Mouse (Mus musculus): ENCODE data around the gene Mxi1.

DNA sequence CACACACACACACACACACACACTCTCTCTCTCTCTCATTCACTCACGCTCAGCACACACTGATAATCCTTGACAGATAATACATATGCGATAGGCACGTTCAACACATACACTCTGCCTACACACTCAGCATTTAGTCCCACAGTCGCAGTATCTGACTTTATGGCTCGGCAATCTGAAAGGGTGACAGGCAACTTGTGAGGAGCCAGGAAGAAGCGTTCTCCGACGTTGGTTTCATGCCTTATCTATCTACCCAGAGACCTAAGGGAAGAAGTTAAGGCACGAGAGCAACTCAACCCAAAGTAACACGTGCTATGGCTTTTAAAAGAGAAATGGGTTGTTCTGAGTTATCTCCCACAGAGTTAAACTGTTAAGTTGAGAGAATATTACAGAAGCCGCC lies 104.3 kb downstream of the Mxi1 start:
- TF ChIP-seq IRF4 (IDR thresholded peaks at IDR 0.05; ENCODE audit: low read depth, low read length) (no peak), JUN (IDR thresholded peaks at IDR 0.05; ENCODE audit: insufficient read depth, low read depth, low read length) (no peak), USF1 (IDR thresholded peaks at IDR 0.05; ENCODE audit: low read depth, low read length) (no peak), POLR2A (IDR thresholded peaks at IDR 0.05; ENCODE audit: low read depth, low read length) (no peak)

All from CH12.LX (cell line).